Mouse (Mus musculus) embryonic fibroblast, embryonic 13.5 days (primary cell): Measurements from ENCODE around the gene Trim67.

Experiments
- CTCF ChIP-seq: IDR thresholded peaks from 2 replicates; pipeline ENCODE4 v1.5.1; 2011; ENCODE audit warnings: mild to moderate bottlenecking, control low read depth, low read length, moderate library complexity, borderline replicate concordance; ENCODE audit not compliant: insufficient read depth
- POLR2A ChIP-seq: IDR thresholded peaks from 2 replicates; pipeline ENCODE4 v1.6.1; 2011; ENCODE audit warnings: low read depth, mild to moderate bottlenecking, control low read depth, low read length, moderate library complexity

GRCm38 (mm10) chr8:124839371-124839770 is 46.5 kb downstream of the Trim67 start:
- TF ChIP-seq CTCF = no peak
- no peak for TF ChIP-seq POLR2A
